Mouse (Mus musculus) MEL (cell line): ENCODE measurements around the gene Prr15l. TPM values are rescaled to one million over a fixed set of nuclear protein-coding genes. Genes with fewer than 3 reads are reported as not detected.

Source experiments
- DNase-seq: peaks from one replicate; pipeline ENCODE4 v3.0.0; 2011; ENCODE audit warnings: low read depth, low spot score
- H3K27ac ChIP-seq: 2 replicates; pipeline ENCODE4 v1.5.1; 2012; ENCODE audit warnings: low read depth, mild to moderate bottlenecking, control low read depth, low read length, moderate library complexity; ENCODE audit not compliant: control insufficient read depth
- H3K27me3 ChIP-seq, 2 experiments: fragments of 150-350 bp in 1 of 2; sonication (generic) in 1 of 2; 2 replicates each; pipeline ENCODE4 v1.6.1; 2012; ENCODE audit warnings: low read length in 2 of 2, mild to moderate bottlenecking in 2 of 2, improper control_type of control experiment in 1 of 2, moderate library complexity in 1 of 2; ENCODE audit not compliant: insufficient read depth in 2 of 2, control insufficient read depth in 1 of 2
- H3K36me3 ChIP-seq, 2 experiments: 2 replicates each; pipeline ENCODE4 v1.6.1; 2012 to 2014; ENCODE audit warnings: low read length in 2 of 2, improper control_type of control experiment in 1 of 2, inconsistent platforms in 1 of 2, mild to moderate bottlenecking in 1 of 2; ENCODE audit not compliant: insufficient read depth in 2 of 2, control insufficient read depth in 1 of 2
- H3K4me1 ChIP-seq, 2 experiments: fragments of 150-350 bp in 1 of 2; sonication (generic) in 1 of 2; 2 replicates each; pipeline ENCODE4 v1.6.1; 2012; ENCODE audit warnings: low read length in 2 of 2, improper control_type of control experiment in 1 of 2, mild to moderate bottlenecking in 1 of 2; ENCODE audit not compliant: insufficient read depth in 2 of 2, control insufficient read depth in 1 of 2
- H3K4me3 ChIP-seq, 2 experiments: fragments of 150-350 bp in 1 of 2; sonication (generic) in 1 of 2; 2 replicates each; pipeline ENCODE4 v1.5.1; 2012; ENCODE audit warnings: low read depth in 2 of 2, low read length in 2 of 2, mild to moderate bottlenecking in 2 of 2, moderate library complexity in 2 of 2, control low read depth in 1 of 2, improper control_type of control experiment in 1 of 2; ENCODE audit not compliant: control insufficient read depth in 1 of 2, insufficient read depth in 1 of 2
- H3K79me2 ChIP-seq: 2 replicates; pipeline ENCODE4 v1.6.1; 2012; ENCODE audit warnings: mild to moderate bottlenecking, low read length, moderate library complexity; ENCODE audit not compliant: control insufficient read depth, poor library complexity, insufficient read depth
- H3K9ac ChIP-seq: 2 replicates; pipeline ENCODE4 v1.6.1; 2012; ENCODE audit warnings: low read depth, mild to moderate bottlenecking, control low read depth, low read length, moderate library complexity; ENCODE audit not compliant: control insufficient read depth, poor library complexity, severe bottlenecking
- H3K9me3 ChIP-seq: fragments of 150-350 bp; sonication (generic); replicated peaks from 2 replicates; pipeline ENCODE4 v1.6.1; 2012; ENCODE audit warnings: mild to moderate bottlenecking, low read length, improper control_type of control experiment, moderate library complexity; ENCODE audit not compliant: insufficient read depth
- CHD2 ChIP-seq: IDR thresholded peaks from 2 replicates; pipeline ENCODE4 v1.6.1; 2011; ENCODE audit warnings: low read length, improper control_type of control experiment
- CTCF ChIP-seq, 3 experiments: IDR thresholded peaks in 2 of 3; conservative IDR thresholded peaks in 1 of 3; 2 replicates each; pipeline ENCODE4 v1.5.1; 2011 to 2012; ENCODE audit warnings: low read length in 3 of 3, low read depth in 2 of 3, mild to moderate bottlenecking in 2 of 3, improper control_type of control experiment in 1 of 3, inconsistent platforms in 1 of 3, mixed read lengths in 1 of 3, moderate library complexity in 1 of 3; ENCODE audit not compliant: control insufficient read depth in 1 of 3, insufficient read depth in 1 of 3, poor library complexity in 1 of 3, severe bottlenecking in 1 of 3
- E2F4 ChIP-seq: IDR thresholded peaks from 2 replicates; pipeline ENCODE4 v1.6.1; 2011; ENCODE audit warnings: low read depth, low read length, improper control_type of control experiment, borderline replicate concordance
- ELF1 ChIP-seq: IDR thresholded peaks from 2 replicates; pipeline ENCODE4 v1.6.1; 2014; ENCODE audit warnings: low read depth, mild to moderate bottlenecking, inconsistent platforms, low read length, improper control_type of control experiment, moderate library complexity
- JUND ChIP-seq: IDR thresholded peaks from 2 replicates; pipeline ENCODE4 v1.6.1; 2011; ENCODE audit warnings: low read depth, mild to moderate bottlenecking, improper control_type of control experiment, low read length
- MAZ ChIP-seq: IDR thresholded peaks from 2 replicates; pipeline ENCODE4 v1.6.1; 2012; ENCODE audit warnings: low read depth, mild to moderate bottlenecking, inconsistent platforms, low read length, improper control_type of control experiment
- MXI1 ChIP-seq: IDR thresholded peaks from 2 replicates; pipeline ENCODE4 v1.6.1; 2011; ENCODE audit warnings: mild to moderate bottlenecking, low read depth, low read length, improper control_type of control experiment
- MYB ChIP-seq: IDR thresholded peaks from 2 replicates; pipeline ENCODE4 v1.6.1; 2011; ENCODE audit warnings: mild to moderate bottlenecking, low read depth, low read length, improper control_type of control experiment
- MYC ChIP-seq: IDR thresholded peaks from 2 replicates; pipeline ENCODE4 v1.6.1; 2011; ENCODE audit warnings: low read depth, mild to moderate bottlenecking, low read length, improper control_type of control experiment, moderate library complexity
- NRF1 ChIP-seq: IDR thresholded peaks from 2 replicates; pipeline ENCODE4 v1.6.1; 2014; ENCODE audit warnings: low read depth, mild to moderate bottlenecking, inconsistent platforms, low read length, improper control_type of control experiment, moderate library complexity; ENCODE audit not compliant: poor library complexity, insufficient read depth, severe bottlenecking
- POLR2AphosphoS2 ChIP-seq: IDR thresholded peaks from 2 replicates; pipeline ENCODE4 v1.6.1; 2011; ENCODE audit warnings: low read length, improper control_type of control experiment
- POLR2AphosphoS5 ChIP-seq: IDR thresholded peaks from 2 replicates; pipeline ENCODE4 v1.6.1; 2012; ENCODE audit warnings: low read depth, borderline replicate concordance, mild to moderate bottlenecking, inconsistent platforms, low read length, moderate library complexity, mixed read lengths
- RAD21 ChIP-seq: IDR thresholded peaks from 2 replicates; pipeline ENCODE4 v1.6.1; 2011; ENCODE audit warnings: mild to moderate bottlenecking, low read depth, low read length, improper control_type of control experiment
- SMC3 ChIP-seq: IDR thresholded peaks from 2 replicates; pipeline ENCODE4 v1.6.1; 2011; ENCODE audit warnings: low read depth, low read length, improper control_type of control experiment
- TAL1 ChIP-seq: IDR thresholded peaks from 2 replicates; pipeline ENCODE4 v1.6.1; 2012; ENCODE audit warnings: mild to moderate bottlenecking, inconsistent platforms, low read length, moderate library complexity, mixed read lengths
- TBP ChIP-seq: IDR thresholded peaks from 2 replicates; pipeline ENCODE4 v1.8.0; 2011; ENCODE audit warnings: low read depth, low read length, improper control_type of control experiment
- TCF12 ChIP-seq: IDR thresholded peaks from 2 replicates; pipeline ENCODE4 v1.6.1; 2014; ENCODE audit warnings: low read depth, mild to moderate bottlenecking, inconsistent platforms, low read length, improper control_type of control experiment, moderate library complexity
- UBTF ChIP-seq: IDR thresholded peaks from 2 replicates; pipeline ENCODE4 v1.6.1; 2012; ENCODE audit warnings: low read depth, mild to moderate bottlenecking, inconsistent platforms, low read length, improper control_type of control experiment, moderate library complexity, borderline replicate concordance; ENCODE audit not compliant: insufficient read depth
- ZC3H11A ChIP-seq: IDR thresholded peaks from 2 replicates; pipeline ENCODE4 v1.6.1; 2012; ENCODE audit warnings: low read depth, mild to moderate bottlenecking, inconsistent platforms, low read length, improper control_type of control experiment
- ZMIZ1 ChIP-seq: IDR thresholded peaks from 2 replicates; pipeline ENCODE4 v1.6.1; 2012; ENCODE audit warnings: low read depth, mild to moderate bottlenecking, inconsistent platforms, low read length, improper control_type of control experiment, moderate library complexity
- ZNF384 ChIP-seq: IDR thresholded peaks from 2 replicates; pipeline ENCODE4 v1.6.1; 2012; ENCODE audit warnings: low read depth, mild to moderate bottlenecking, inconsistent platforms, low read length, improper control_type of control experiment
- polyA plus RNA-seq, 2 experiments: library from polyadenylated mRNA; stranded (reverse) in 1 of 2; unstranded in 1 of 2; fragments of >175 nt in 1 of 2; fragments of >200 nt in 1 of 2; gene quantifications; 2 replicates each; pipeline versions ENCODE4 v1.2.1 to v1.2.4; 2012; ENCODE audit warnings: low replicate concordance in 2 of 2, low read depth in 1 of 2; ENCODE audit not compliant: insufficient read length in 2 of 2, insufficient read depth in 1 of 2, missing spikeins in 1 of 2
- total RNA-seq: library from RNA; depleted of rRNA; stranded (reverse); fragments of 300-350 nt; gene quantifications from 2 replicates; pipeline ENCODE4 v1.2.3, GENCODE M21; 2012

Prr15l gene
- total and polyA plus RNA-seq, 3 experiments = 0.08 to 0.19 TPM; not detected in 1

- no peak overlapping the region for H3K4me3 ChIP-seq
- no peaks in the 10 kb centered on the region for H3K79me2 ChIP-seq
- H3K4me1 ChIP-seq = peaks cover 0 to 5% of the 10 kb centered on the region in 2 experiments; a peak in 2 of 4 replicates
- H3K27ac ChIP-seq = no peak overlapping the region
- no peaks in the 10 kb centered on the region for H3K9me3 ChIP-seq
- no peaks in the 10 kb centered on the region for H3K27me3 ChIP-seq
- H3K36me3 ChIP-seq = peaks cover 0 to 7% of the 10 kb centered on the region in 2 experiments; a peak in 2 of 4 replicates
- TF ChIP-seq ELF1 (no peak), UBTF (no peak), ZNF384 (no peak), E2F4 (no peak), MYB (no peak), POLR2AphosphoS2 (no peak), NRF1 (no peak), POLR2AphosphoS5 (no peak), MAZ (no peak), ZMIZ1 (no peak), MXI1 (no peak), JUND (no peak), TBP (no peak), SMC3 (no peak)
- no peak overlapping the region for H3K9ac ChIP-seq
- DNase-seq = no peak
These were observed 8.2 kb downstream of the Prr15l start for GRCm38 (mm10) chr11:96935872-96936650.

- Histone ChIP-seq H3K27ac (no peak overlapping the region), H3K4me3 (no peak overlapping the region), H3K36me3 (peaks cover 0 to 21% of the 10 kb centered on the region in 2 experiments; a peak in 2 of 4 replicates), H3K79me2 (no peaks in the 10 kb centered on the region), H3K27me3 (no peaks in the 10 kb centered on the region), H3K9ac (no peak overlapping the region), H3K4me1 (peaks cover 9 to 22% of the 10 kb centered on the region in 2 experiments)
- DNase-seq = no peak
- TF ChIP-seq ZNF384 = no peak
- TF ChIP-seq RAD21 = peak; percentile 43
- peak; percentile 29; the same call in 1 of the 2 replicates for TF ChIP-seq ZC3H11A
- peak; percentile 65 to 69 (median 68) for TF ChIP-seq CTCF (IDR thresholded peaks at IDR 0.05 in 2 of 3, conservative IDR thresholded peaks at IDR 0.05 in 1 of 3; ENCODE audit: control insufficient read depth in 1 of 3, insufficient read depth in 1 of 3, low read depth in 2 of 3, low read length in 3 of 3, poor library complexity in 1 of 3, severe bottlenecking in 1 of 3)
- TF ChIP-seq POLR2AphosphoS2 = no peak
- TF ChIP-seq CHD2 = no peak
- peak; percentile 65 for TF ChIP-seq SMC3
- TF ChIP-seq TCF12 = no peak
- TF ChIP-seq ELF1 = no peak
- no peak for TF ChIP-seq MYC
- TF ChIP-seq JUND = no peak
- TF ChIP-seq TAL1 = no peak
- TF ChIP-seq, all 39 proteins: peak for 4
- no peaks in the 10 kb centered on the region for H3K9me3 ChIP-seq
These were observed 9.9 kb downstream of the Prr15l start for GRCm38 (mm10) chr11:96937549-96938425.
